11 mouse cellular contexts compared by ENCODE assay signal in the genomic region with DNA sequence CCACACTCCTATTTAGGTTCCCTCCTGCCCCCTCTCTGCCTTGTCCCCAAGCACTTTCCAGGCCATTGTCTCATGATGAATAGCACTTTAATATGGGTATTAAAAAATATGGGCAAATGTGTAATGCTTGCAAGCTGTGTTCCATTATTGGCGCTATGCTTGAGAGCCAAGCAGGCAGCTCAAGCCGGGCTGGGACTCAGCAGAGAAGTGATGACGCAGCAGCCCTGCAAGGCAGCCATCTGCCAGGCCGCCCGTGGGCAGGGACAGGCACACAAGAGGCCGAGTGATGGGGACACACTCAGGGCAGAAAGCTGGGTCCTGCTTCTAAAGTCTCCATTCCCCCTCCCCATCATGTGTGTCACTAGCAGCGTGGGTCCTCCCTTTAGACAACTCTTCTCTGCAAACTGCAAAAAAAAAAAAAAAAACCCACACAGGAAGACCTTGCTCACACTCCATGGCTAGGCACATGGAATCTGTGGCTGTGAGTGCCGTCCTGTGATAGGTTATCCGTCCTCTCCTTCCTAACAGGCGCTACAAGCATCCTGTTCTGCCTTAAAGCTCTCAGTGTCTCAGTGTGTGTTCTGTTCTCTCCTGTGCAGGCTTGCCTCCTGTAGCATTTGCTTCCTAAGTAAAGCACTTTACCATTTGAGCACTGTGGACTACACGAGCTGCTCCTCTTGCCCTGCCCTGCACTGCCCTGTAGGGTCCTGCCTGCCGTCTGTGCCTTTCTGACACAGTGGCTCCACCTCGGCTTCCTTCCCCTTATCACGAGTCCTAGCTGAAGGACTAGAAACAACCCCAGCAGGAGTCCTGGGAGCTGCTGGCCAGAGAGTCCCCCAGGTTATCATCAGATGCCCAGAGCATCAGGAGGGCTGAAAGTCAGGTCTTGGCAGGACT. TPM values are rescaled to one million over a fixed set of nuclear protein-coding genes. Genes with fewer than 3 reads are reported as not detected.
DNase-seq lines count a peak whose midpoint lies in the region; ATAC-seq and TF ChIP-seq lines count a peak whose summit lies in the region.
"Had no signal": no experiment of that assay in that cellular context is flagged by ENCODE, and none has a peak within 500 bp of the region (broad histone marks: within the 10 kb centered on the region; RNA-seq: fewer than 3 reads in every experiment).

No protein-coding gene starts in this region.

- H3K36me3 ChIP-seq in forebrain, postnatal 0 days (ENCODE audit: insufficient read depth): peaks cover 13% of the 10 kb centered on the region; the same call in 1 of the 2 replicates
- peaks cover 27% of the 10 kb centered on the region for H3K36me3 ChIP-seq in forebrain, embryonic 13.5 days (ENCODE audit: poor library complexity, severe bottlenecking)
- no peaks in the 10 kb centered on the region for H3K36me3 ChIP-seq in lung, embryonic 15.5 days
- H3K36me3 ChIP-seq in hindbrain, embryonic 12.5 days: peaks cover 12% of the 10 kb centered on the region

- H3K4me3 ChIP-seq in forebrain, postnatal 0 days (ENCODE audit: low read depth, low read length): no peak overlapping the region
- H3K4me3 ChIP-seq in forebrain, embryonic 13.5 days: no peak overlapping the region
- H3K4me3 ChIP-seq in lung, embryonic 15.5 days: no peak overlapping the region
- H3K4me3 ChIP-seq in lung, adult 2 months (replicated peaks; ENCODE audit: extremely low read depth, low read depth, low read length): no peak overlapping the region
- no peak overlapping the region for H3K4me3 ChIP-seq in hindbrain, embryonic 12.5 days

- 67% methylated on average over 14 of the region's 14 CpGs for WGBS in forebrain, postnatal 0 days
- WGBS in forebrain, embryonic 13.5 days: 77% methylated on average over 14 of the region's 14 CpGs
- WGBS in lung, embryonic 15.5 days: 49% methylated on average over 14 of the region's 14 CpGs
- WGBS in lung, adult 2 months: 68% methylated on average over 14 of the region's 14 CpGs
- WGBS in hindbrain, embryonic 12.5 days: 67% methylated on average over 14 of the region's 14 CpGs

- no peak overlapping the region for H3K9ac ChIP-seq in forebrain, postnatal 0 days
- no peak overlapping the region for H3K9ac ChIP-seq in forebrain, embryonic 13.5 days
- H3K9ac ChIP-seq in lung, embryonic 15.5 days: no peak overlapping the region
- H3K9ac ChIP-seq in hindbrain, embryonic 12.5 days: no peak overlapping the region

- no peak for DNase-seq in forebrain, postnatal 0 days
- DNase-seq in lung, adult 2 months: no peak
- DNase-seq in lung, postnatal 10 days: peak; percentile 49
- DNase-seq in adrenal gland, adult 2 months: no peak
- DNase-seq in testis, postnatal 10 days (ENCODE audit: low spot score): no peak
- DNase-seq: retina, postnatal 1 day; thymus, postnatal 4 days had no signal

- H3K4me1 ChIP-seq in forebrain, postnatal 0 days (ENCODE audit: insufficient read depth): no peaks in the 10 kb centered on the region
- 0 out of 2 replicates have a peak, but pooled peaks cover 5% of the 10 kb centered on the region for H3K4me1 ChIP-seq in forebrain, embryonic 13.5 days
- peaks cover 79% of the 10 kb centered on the region for H3K4me1 ChIP-seq in lung, embryonic 15.5 days
- H3K4me1 ChIP-seq in lung, adult 2 months (ENCODE audit: control insufficient read depth, insufficient read depth, low read length): peaks cover 5% of the 10 kb centered on the region
- peaks cover 40% of the 10 kb centered on the region for H3K4me1 ChIP-seq in hindbrain, embryonic 12.5 days

- TF ChIP-seq POLR2A in lung, adult 2 months (IDR thresholded peaks at IDR 0.05; ENCODE audit: borderline replicate concordance, extremely low read depth, low read depth, low read length): no peak

- peak overlapping the region; percentile 62 for H3K27ac ChIP-seq in forebrain, postnatal 0 days (ENCODE audit: low read depth, low read length)
- H3K27ac ChIP-seq in forebrain, embryonic 13.5 days: no peak overlapping the region
- peak overlapping the region; percentile 74 for H3K27ac ChIP-seq in lung, embryonic 15.5 days
- peak overlapping the region; percentile 46 for H3K27ac ChIP-seq in hindbrain, embryonic 12.5 days

- H3K27me3 ChIP-seq in forebrain, postnatal 0 days (ENCODE audit: insufficient read depth, low read length): no peaks in the 10 kb centered on the region
- no peaks in the 10 kb centered on the region for H3K27me3 ChIP-seq in forebrain, embryonic 13.5 days
- no peaks in the 10 kb centered on the region for H3K27me3 ChIP-seq in lung, embryonic 15.5 days
- no peaks in the 10 kb centered on the region for H3K27me3 ChIP-seq in hindbrain, embryonic 12.5 days

- ATAC-seq in forebrain, postnatal 0 days: peak; percentile 67
- ATAC-seq in forebrain, embryonic 13.5 days: no peak
- ATAC-seq in lung, embryonic 15.5 days (ENCODE audit: borderline replicate concordance, extremely low read depth, low FRiP score, low TSS enrichment): no peak
- ATAC-seq in hindbrain, embryonic 12.5 days (ENCODE audit: low FRiP score): no peak
- ATAC-seq: intestine, postnatal 0 days had no signal

- no peaks in the 10 kb centered on the region for H3K9me3 ChIP-seq in forebrain, postnatal 0 days (ENCODE audit: low read length)
- no peaks in the 10 kb centered on the region for H3K9me3 ChIP-seq in forebrain, embryonic 13.5 days (replicated peaks)
- no peaks in the 10 kb centered on the region for H3K9me3 ChIP-seq in lung, embryonic 15.5 days
- no peaks in the 10 kb centered on the region for H3K9me3 ChIP-seq in hindbrain, embryonic 12.5 days (replicated peaks)

- H3K4me2 ChIP-seq in forebrain, postnatal 0 days (ENCODE audit: low read depth): no peak overlapping the region
- no peak overlapping the region for H3K4me2 ChIP-seq in forebrain, embryonic 13.5 days
- H3K4me2 ChIP-seq in lung, embryonic 15.5 days: no peak overlapping the region
- H3K4me2 ChIP-seq in hindbrain, embryonic 12.5 days (replicated peaks): no peak overlapping the region

- TF ChIP-seq CTCF in forebrain, postnatal 0 days (IDR thresholded peaks at IDR 0.05; ENCODE audit: low read depth): no peak
- no peak for TF ChIP-seq CTCF in lung, adult 2 months (IDR thresholded peaks at IDR 0.05; ENCODE audit: insufficient read depth, low read length)

RNA-seq across cellular contexts. Expression of a gene that starts 15.6 kb away (rescaled TPM):
- 55.2 and 71.1 TPM in 2 replicates for total RNA-seq in forebrain, postnatal 0 days (2014; rRNA removed)
- 42.2 and 49.0 TPM in 2 replicates for polyA plus RNA-seq in forebrain, postnatal 0 days (2015; fragmentation: Nextera tagmentation; extraction: Ambion mirVana)
- polyA plus RNA-seq in forebrain, embryonic 13.5 days (2015; fragmentation: Nextera tagmentation; extraction: Ambion mirVana): 11.1 and 11.5 TPM in 2 replicates
- 23.0 and 27.9 TPM in 2 replicates for polyA plus RNA-seq in lung, embryonic 15.5 days (2015; fragmentation: Nextera tagmentation; extraction: Ambion mirVana)
- 120 and 125 TPM in 2 replicates for polyA plus RNA-seq in lung, adult 2 months (2012; rRNA removed)
- 21.6 and 23.3 TPM in 2 replicates for polyA plus RNA-seq in hindbrain, embryonic 12.5 days (2016; fragmentation: Nextera tagmentation; extraction: Ambion mirVana)
- total RNA-seq in adrenal gland, adult 2 months (2021): 10 to 100 TPM; 20.2 to 20.6 TPM
- 64.0 and 71.3 TPM in 2 replicates for polyA plus RNA-seq in adrenal gland, adult 2 months (2012; rRNA removed)
